Mouse (Mus musculus) CH12.LX (cell line): ENCODE measurements around the gene Kcnh2. TPM values are rescaled to one million over a fixed set of nuclear protein-coding genes. Genes with fewer than 3 reads are reported as not detected.

Experiments used
- DNase-seq: peaks from one replicate; pipeline ENCODE4 v3.0.0-alpha.2; 2013; ENCODE audit errors: extremely low read depth
- H3K27ac ChIP-seq: 2 replicates; pipeline ENCODE4 v1.5.1; 2012; ENCODE audit warnings: low read depth, mild to moderate bottlenecking, control low read depth, moderate library complexity; ENCODE audit not compliant: insufficient read depth
- H3K27me3 ChIP-seq: replicated peaks from 2 replicates; pipeline ENCODE3; 2012; ENCODE audit warnings: inconsistent platforms
- H3K36me3 ChIP-seq, 2 experiments: replicated peaks in 1 of 2; 2 replicates each; pipeline versions ENCODE3 to v1.6.1; 2012; ENCODE audit warnings: inconsistent platforms in 1 of 2, low read length in 1 of 2, mild to moderate bottlenecking in 1 of 2, mixed read lengths in 1 of 2, moderate library complexity in 1 of 2; ENCODE audit not compliant: control insufficient read depth in 1 of 2, insufficient read depth in 1 of 2
- H3K4me1 ChIP-seq, 2 experiments: 2 replicates each; pipeline ENCODE4 v1.6.1; 2012; ENCODE audit warnings: inconsistent platforms in 1 of 2, moderate library complexity in 1 of 2; ENCODE audit not compliant: insufficient read depth in 2 of 2, control insufficient read depth in 1 of 2
- H3K4me2 ChIP-seq: 2 replicates; pipeline ENCODE4 v1.6.1; 2012; ENCODE audit warnings: low read depth, mild to moderate bottlenecking, control low read depth; ENCODE audit not compliant: poor library complexity, insufficient read depth, severe bottlenecking
- H3K4me3 ChIP-seq, 3 experiments: fragments of 150-350 bp in 1 of 3; sonication (generic) in 1 of 3; replicated peaks in 1 of 3; 2 replicates each; pipeline versions ENCODE3 to v1.5.1; 2011 to 2012; ENCODE audit warnings: low read depth in 2 of 3, low read length in 2 of 3, mild to moderate bottlenecking in 2 of 3, moderate library complexity in 2 of 3, control low read depth in 1 of 3, improper control_type of control experiment in 1 of 3, inconsistent platforms in 1 of 3, mixed read lengths in 1 of 3; ENCODE audit not compliant: poor library complexity in 1 of 3
- H3K79me2 ChIP-seq: replicated peaks from 2 replicates; pipeline ENCODE4 v1.6.1; 2012; ENCODE audit warnings: mild to moderate bottlenecking, moderate library complexity; ENCODE audit not compliant: control insufficient read depth, poor library complexity, insufficient read depth, severe bottlenecking; ENCODE audit errors: extremely low read depth
- H3K9ac ChIP-seq: 2 replicates; pipeline ENCODE4 v1.6.1; 2012; ENCODE audit warnings: low read depth, mild to moderate bottlenecking, control low read depth, moderate library complexity; ENCODE audit not compliant: insufficient read depth
- H3K9me3 ChIP-seq: replicated peaks from 2 replicates; pipeline ENCODE3; 2012; ENCODE audit warnings: low read length, inconsistent platforms, mixed read lengths
- CHD1 ChIP-seq: IDR thresholded peaks from 2 replicates; pipeline ENCODE4 v1.6.1; 2012; ENCODE audit warnings: low read depth, low read length, improper control_type of control experiment, inconsistent platforms
- CHD2 ChIP-seq: IDR thresholded peaks from 2 replicates; pipeline ENCODE4 v1.6.1; 2011; ENCODE audit warnings: low read length, improper control_type of control experiment
- CTCF ChIP-seq, 2 experiments: IDR thresholded peaks in 1 of 2; conservative IDR thresholded peaks in 1 of 2; 2 replicates each; pipeline ENCODE4 v1.5.1; 2011 to 2012; ENCODE audit warnings: low read depth in 2 of 2, low read length in 2 of 2, improper control_type of control experiment in 1 of 2, inconsistent platforms in 1 of 2, mild to moderate bottlenecking in 1 of 2, moderate library complexity in 1 of 2
- ELF1 ChIP-seq: IDR thresholded peaks from 2 replicates; pipeline ENCODE4 v1.6.1; 2014; ENCODE audit warnings: low read depth, mild to moderate bottlenecking, inconsistent platforms, low read length, improper control_type of control experiment
- EP300 ChIP-seq: IDR thresholded peaks from 2 replicates; pipeline ENCODE4 v1.6.1; 2011; ENCODE audit warnings: low read length, improper control_type of control experiment
- ETS1 ChIP-seq: conservative IDR thresholded peaks from 2 replicates; pipeline ENCODE4 v1.6.1; 2012; ENCODE audit warnings: low read depth, mild to moderate bottlenecking, inconsistent platforms, low read length, improper control_type of control experiment, moderate library complexity
- MAFK ChIP-seq: IDR thresholded peaks from 2 replicates; pipeline ENCODE4 v1.6.1; 2011; ENCODE audit warnings: low read length, improper control_type of control experiment; ENCODE audit not compliant: insufficient replicate concordance
- MAZ ChIP-seq: IDR thresholded peaks from 2 replicates; pipeline ENCODE4 v1.6.1; 2012; ENCODE audit warnings: low read depth, mild to moderate bottlenecking, inconsistent platforms, low read length, improper control_type of control experiment, moderate library complexity
- NELFE ChIP-seq: IDR thresholded peaks from 2 replicates; pipeline ENCODE4 v1.6.1; 2011; ENCODE audit warnings: low read depth, low read length, improper control_type of control experiment
- NRF1 ChIP-seq: IDR thresholded peaks from 2 replicates; pipeline ENCODE4 v1.6.1; 2014; ENCODE audit warnings: low read depth, mild to moderate bottlenecking, inconsistent platforms, low read length, improper control_type of control experiment, moderate library complexity
- POLR2A ChIP-seq: IDR thresholded peaks from 2 replicates; pipeline ENCODE4 v1.6.1; 2011; ENCODE audit warnings: low read depth, mild to moderate bottlenecking, improper control_type of control experiment, low read length
- POLR2AphosphoS2 ChIP-seq: IDR thresholded peaks from 2 replicates; pipeline ENCODE4 v1.6.1; 2011; ENCODE audit warnings: low read depth, low read length, improper control_type of control experiment
- RAD21 ChIP-seq: IDR thresholded peaks from 2 replicates; pipeline ENCODE4 v1.6.1; 2011; ENCODE audit warnings: low read depth, mild to moderate bottlenecking, low read length, improper control_type of control experiment, moderate library complexity
- RCOR1 ChIP-seq: conservative IDR thresholded peaks from 2 replicates; pipeline ENCODE4 v1.6.1; 2012; ENCODE audit warnings: low read depth, mild to moderate bottlenecking, inconsistent platforms, low read length, improper control_type of control experiment
- TBP ChIP-seq: conservative IDR thresholded peaks from 2 replicates; pipeline ENCODE4 v1.6.1; 2011; ENCODE audit warnings: low read depth, low read length, improper control_type of control experiment
- TCF12 ChIP-seq: IDR thresholded peaks from 2 replicates; pipeline ENCODE4 v1.6.1; 2014; ENCODE audit warnings: low read depth, mild to moderate bottlenecking, inconsistent platforms, low read length, improper control_type of control experiment
- USF1 ChIP-seq: IDR thresholded peaks from 2 replicates; pipeline ENCODE4 v1.6.1; 2014; ENCODE audit warnings: low read depth, mild to moderate bottlenecking, inconsistent platforms, low read length, improper control_type of control experiment
- ZC3H11A ChIP-seq: IDR thresholded peaks from 2 replicates; pipeline ENCODE4 v1.6.1; 2012; ENCODE audit warnings: low read depth, mild to moderate bottlenecking, inconsistent platforms, low read length, improper control_type of control experiment
- ZMIZ1 ChIP-seq: IDR thresholded peaks from 2 replicates; pipeline ENCODE4 v1.6.1; 2012; ENCODE audit warnings: low read depth, mild to moderate bottlenecking, inconsistent platforms, low read length, improper control_type of control experiment
- ZNF384 ChIP-seq: IDR thresholded peaks from 2 replicates; pipeline ENCODE4 v1.6.1; 2012; ENCODE audit warnings: low read depth, low read length, improper control_type of control experiment, inconsistent platforms
- dilution Hi-C: fragments of 300-500 bp; cut with MboI; formaldehyde crosslinking; loops from 2 replicates; pipeline ENCODE4 v1.14.3; 2020; ENCODE audit warnings: low sequenced_read_pairs; ENCODE audit not compliant: extremely low pct_unique_long_range_greater_than_20kb, extremely low pct_ligation_motif_present
- in situ Hi-C: fragments of 300-500 bp; cut with MboI; formaldehyde crosslinking; loops from 3 replicates; pipeline ENCODE4 v1.14.3; 2019; ENCODE audit warnings: low sequenced_read_pairs, low pct_ligation_motif_present, low pct_unique_long_range_greater_than_20kb, mixed read lengths
- polyA plus RNA-seq: library from polyadenylated mRNA; unstranded; fragments of >175 nt; gene quantifications from 2 replicates; pipeline ENCODE4 v1.2.1, GENCODE M21; 2012; ENCODE audit warnings: low read depth; ENCODE audit not compliant: insufficient read length
- total RNA-seq, 2 experiments: library from RNA; depleted of rRNA; stranded (reverse); fragments of 300-350 nt in 1 of 2; fragments of >200 nt in 1 of 2; gene quantifications; 2 replicates each; pipeline ENCODE4 v1.2.3; 2012 to 2014

Kcnh2 gene
- total and polyA plus RNA-seq, 3 experiments: 0.30 to 2.8 (median 0.59) TPM

DNA sequence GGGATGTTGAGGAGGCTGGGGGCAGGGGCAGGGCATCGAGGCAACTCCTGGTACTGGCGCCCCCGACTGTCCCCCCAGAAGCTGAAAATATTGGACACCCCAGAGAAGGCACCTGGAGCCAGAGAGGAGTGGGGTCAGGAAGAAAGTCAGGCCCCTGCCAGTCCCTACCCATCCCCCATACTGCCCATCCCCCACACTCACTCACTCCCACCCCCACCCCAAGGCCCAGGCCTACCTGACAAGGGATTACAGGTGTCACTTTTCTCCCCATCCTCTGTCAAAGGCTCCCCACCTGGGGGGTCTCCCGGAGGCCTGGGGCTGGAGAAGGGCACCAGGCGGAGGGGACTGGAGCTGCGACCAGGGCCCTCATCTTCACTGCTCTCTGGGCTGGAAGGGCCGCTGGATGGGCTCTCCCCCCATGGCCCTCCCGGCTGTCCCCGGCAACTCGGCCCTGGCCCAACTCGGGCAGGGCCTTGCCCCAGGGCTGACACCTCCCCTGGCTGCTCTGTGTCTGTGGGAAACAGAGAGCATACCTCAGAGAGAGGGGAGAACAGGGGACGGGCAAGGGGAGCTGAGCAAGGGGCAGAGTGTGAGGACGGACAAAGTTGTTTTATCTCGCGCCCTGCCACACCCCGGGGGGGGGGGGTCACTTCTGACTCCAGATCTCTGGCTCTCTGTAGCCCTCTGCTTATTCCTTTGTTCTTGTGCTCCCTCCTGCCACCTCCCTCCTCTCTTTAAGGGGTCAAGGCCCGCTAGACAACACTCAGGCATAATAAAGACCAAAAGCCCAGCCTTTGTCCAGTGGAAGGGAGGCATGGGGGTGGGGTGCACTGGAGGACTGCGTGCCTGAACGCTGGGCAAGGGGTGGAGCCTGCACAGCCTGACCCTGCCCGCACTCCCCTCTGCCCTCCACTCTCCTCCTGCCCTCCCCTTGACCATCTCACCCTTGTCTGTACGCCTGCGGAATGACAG is 29.4 kb downstream of the Kcnh2 start:
- peaks cover 55% of the 10 kb centered on the region for H3K27me3 ChIP-seq
- no peak overlapping the region for H3K4me3 ChIP-seq
- no peak overlapping the region for H3K9ac ChIP-seq
- no peaks in the 10 kb centered on the region for H3K9me3 ChIP-seq
- peaks cover 0 to 8% of the 10 kb centered on the region in 2 experiments; a peak in 1 of 4 replicates for H3K4me1 ChIP-seq
- H3K79me2 ChIP-seq: no peaks in the 10 kb centered on the region
- no peak overlapping the region for H3K27ac ChIP-seq
- peak; percentile 49; the same call in 1 of the 2 replicates for TF ChIP-seq CHD2
- TF ChIP-seq ZC3H11A: no peak
- H3K4me2 ChIP-seq: no peak overlapping the region
- dilution Hi-C loops: no loop called here
- no peaks in the 10 kb centered on the region for H3K36me3 ChIP-seq
- in situ Hi-C loops: loop anchor here (5.0 kb wide), 1 partner anchor 35 kb away; no protein-coding TSS in a partner anchor
- no peak for DNase-seq

DNA sequence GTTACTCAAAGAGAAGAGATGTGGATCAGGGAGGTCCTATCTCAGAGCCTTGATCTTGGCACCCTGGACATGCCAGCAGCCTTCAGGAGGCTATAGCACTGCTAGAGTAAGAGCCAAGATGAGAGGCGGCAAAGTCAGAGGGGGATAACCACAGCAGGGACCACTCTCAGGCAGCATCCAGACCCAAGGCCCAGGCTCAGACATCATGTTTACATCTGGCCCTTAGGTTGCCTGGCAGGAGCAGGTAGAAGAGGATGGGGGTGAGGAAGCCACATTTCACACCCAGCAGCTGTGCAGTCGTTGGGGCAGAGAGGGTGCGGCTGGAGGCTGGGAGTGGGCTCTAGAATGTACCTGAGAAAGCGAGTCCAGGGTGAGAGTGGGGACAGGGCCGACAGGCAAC is 30.5 kb downstream of the Kcnh2 start:
- no peak for TF ChIP-seq MAZ
- TF ChIP-seq NELFE: no peak
- TF ChIP-seq RAD21: no peak
- TF ChIP-seq ZNF384: no peak
- TF ChIP-seq MAFK: no peak
- TF ChIP-seq ZMIZ1: no peak
- no peak for TF ChIP-seq TBP
- no peak for TF ChIP-seq POLR2A
- TF ChIP-seq ZC3H11A: no peak
- no peak for TF ChIP-seq ETS1
- no peak for TF ChIP-seq ELF1
- TF ChIP-seq NRF1: no peak
- TF ChIP-seq TCF12: no peak
- no peak for TF ChIP-seq EP300
- no peak for TF ChIP-seq CTCF (conservative IDR thresholded peaks at IDR 0.05 in 1 of 2, IDR thresholded peaks at IDR 0.05 in 1 of 2; ENCODE audit: low read depth in 2 of 2, low read length in 2 of 2)
- TF ChIP-seq POLR2AphosphoS2: no peak
- no peak for TF ChIP-seq RCOR1
- no peak for TF ChIP-seq CHD1
- TF ChIP-seq USF1: no peak
- Histone ChIP-seq H3K79me2 (no peaks in the 10 kb centered on the region), H3K4me2 (no peak overlapping the region), H3K36me3 (no peaks in the 10 kb centered on the region), H3K27me3 (peaks cover 50% of the 10 kb centered on the region), H3K9ac (no peak overlapping the region), H3K27ac (no peak overlapping the region), H3K4me1 (peaks cover 0 to 8% of the 10 kb centered on the region in 2 experiments; a peak in 1 of 4 replicates), H3K4me3 (no peak overlapping the region), H3K9me3 (no peaks in the 10 kb centered on the region)
- no peak for DNase-seq
- in situ Hi-C loops (loop anchor here (5.0 kb wide), 1 partner anchor 34 kb away; no protein-coding TSS in a partner anchor), dilution Hi-C loops (no loop called here)
